Mouse (Mus musculus) forebrain, embryonic 13.5 days (tissue): Measurements from ENCODE around the gene Cracr2a. TPM values are rescaled to one million over a fixed set of nuclear protein-coding genes. Genes with fewer than 3 reads are reported as not detected.
A peak's percentile ranks its signal among the peaks of the same experiment; 100 is the strongest.

Experiments used
- ATAC-seq: fragments of 200-750 bp; cut with Nextera tagmentation; 2 replicates; pipeline ENCODE4 v1.8.0; 2017
- H3K27ac ChIP-seq: fragments of 300-500 bp; sonication (generic); 2 replicates; pipeline ENCODE4 v1.5.1; 2015; ENCODE audit warnings: inconsistent platforms, mild to moderate bottlenecking, moderate library complexity
- H3K27me3 ChIP-seq: fragments of 300-500 bp; sonication (generic); 2 replicates; pipeline ENCODE4 v1.6.1; 2015; ENCODE audit warnings: mild to moderate bottlenecking, inconsistent platforms
- H3K36me3 ChIP-seq: fragments of 300-500 bp; sonication (generic); 2 replicates; pipeline ENCODE4 v1.6.1; 2015; ENCODE audit warnings: mild to moderate bottlenecking, inconsistent platforms; ENCODE audit not compliant: poor library complexity, severe bottlenecking
- H3K4me1 ChIP-seq: fragments of 300-500 bp; sonication (generic); 2 replicates; pipeline ENCODE4 v1.6.1; 2015; ENCODE audit warnings: inconsistent platforms
- H3K4me2 ChIP-seq: fragments of 300-500 bp; sonication (generic); 2 replicates; pipeline ENCODE4 v1.6.1; 2015; ENCODE audit warnings: inconsistent platforms, mild to moderate bottlenecking, moderate library complexity
- H3K4me3 ChIP-seq: fragments of 300-500 bp; sonication (generic); 2 replicates; pipeline ENCODE4 v1.5.1; 2015; ENCODE audit warnings: mild to moderate bottlenecking, inconsistent platforms
- H3K9ac ChIP-seq: fragments of 300-500 bp; sonication (generic); 2 replicates; pipeline ENCODE4 v1.6.1; 2015; ENCODE audit warnings: mild to moderate bottlenecking, inconsistent platforms
- H3K9me3 ChIP-seq: fragments of 300-500 bp; sonication (generic); replicated peaks from 2 replicates; pipeline ENCODE4 v1.6.1; 2016; ENCODE audit warnings: inconsistent platforms
- WGBS: fragments of 180-500 bp; shearing (Covaris S2); methylation state at CpG from one replicate; pipeline ENCODE4 v1.1.7; 2015; 5-methylcytosine and 5-hydroxymethylcytosine counted together
- polyA plus RNA-seq: library from polyadenylated mRNA; unstranded; fragments of >200 nt; fragmentation: Nextera tagmentation; extraction: Ambion mirVana; gene quantifications from 2 replicates; pipeline ENCODE4 v1.2.1, GENCODE M21; 2015

The Cracr2a gene
- polyA plus RNA-seq, 1 experiment from 2014 or later: 0.19 TPM

DNA sequence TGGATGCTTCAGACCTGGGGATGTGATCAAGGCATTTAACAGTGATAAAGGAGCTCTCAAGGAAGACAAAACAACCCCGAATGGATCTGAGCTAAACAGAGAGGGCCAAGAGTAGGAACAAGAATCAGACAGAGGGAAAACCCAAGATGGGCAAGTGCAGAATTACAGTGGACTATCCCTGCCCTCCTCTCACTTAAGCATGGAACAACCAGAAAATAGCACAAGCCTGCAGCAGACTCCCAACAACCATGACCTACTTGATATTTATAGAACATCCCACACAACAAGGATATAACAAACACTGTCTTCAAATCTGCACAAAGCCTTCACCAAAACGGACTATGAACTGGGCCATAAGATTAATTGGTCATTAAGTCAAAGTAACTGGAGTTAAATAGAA is 23.0 kb upstream of the Cracr2a start:
- H3K9me3 ChIP-seq: no peaks in the 10 kb centered on the region
- ATAC-seq: no peak
- H3K36me3 ChIP-seq: no peaks in the 10 kb centered on the region
- 68% methylated on average over 2 of the region's 2 CpGs for WGBS
- no peak overlapping the region for H3K9ac ChIP-seq
- H3K4me3 ChIP-seq: no peak overlapping the region
- peaks cover 6% of the 10 kb centered on the region; the same call in 1 of the 2 replicates for H3K27me3 ChIP-seq
- H3K4me2 ChIP-seq: no peak overlapping the region
- no peaks in the 10 kb centered on the region for H3K4me1 ChIP-seq
- H3K27ac ChIP-seq: no peak overlapping the region

DNA sequence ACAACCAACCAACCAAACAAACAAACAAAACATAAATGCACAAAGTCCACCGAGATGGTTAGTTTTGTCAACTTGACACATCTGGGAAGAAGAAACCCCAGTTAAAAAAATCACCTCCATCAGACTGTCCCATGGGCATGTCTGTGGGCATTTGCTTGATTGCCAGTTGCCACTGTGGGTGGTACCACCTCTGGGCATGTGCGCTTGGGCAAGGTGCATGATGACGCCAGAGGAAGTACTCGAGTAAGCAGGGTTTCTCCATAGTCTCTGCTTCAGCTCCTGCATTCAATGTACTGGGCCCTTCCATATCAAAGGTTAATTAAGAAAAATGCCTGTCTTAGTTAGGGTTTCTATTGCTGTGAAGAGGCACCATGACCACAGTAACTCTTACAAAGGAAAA is 21.9 kb upstream of the Cracr2a start:
- no peak overlapping the region for H3K4me3 ChIP-seq
- peaks cover 6% of the 10 kb centered on the region; the same call in 1 of the 2 replicates for H3K27me3 ChIP-seq
- no peaks in the 10 kb centered on the region for H3K9me3 ChIP-seq
- ATAC-seq: no peak
- H3K36me3 ChIP-seq: no peaks in the 10 kb centered on the region
- no peak overlapping the region for H3K27ac ChIP-seq
- no peak overlapping the region for H3K9ac ChIP-seq
- no peak overlapping the region for H3K4me2 ChIP-seq
- WGBS: 91% methylated on average over 4 of the region's 4 CpGs
- H3K4me1 ChIP-seq: no peaks in the 10 kb centered on the region

DNA sequence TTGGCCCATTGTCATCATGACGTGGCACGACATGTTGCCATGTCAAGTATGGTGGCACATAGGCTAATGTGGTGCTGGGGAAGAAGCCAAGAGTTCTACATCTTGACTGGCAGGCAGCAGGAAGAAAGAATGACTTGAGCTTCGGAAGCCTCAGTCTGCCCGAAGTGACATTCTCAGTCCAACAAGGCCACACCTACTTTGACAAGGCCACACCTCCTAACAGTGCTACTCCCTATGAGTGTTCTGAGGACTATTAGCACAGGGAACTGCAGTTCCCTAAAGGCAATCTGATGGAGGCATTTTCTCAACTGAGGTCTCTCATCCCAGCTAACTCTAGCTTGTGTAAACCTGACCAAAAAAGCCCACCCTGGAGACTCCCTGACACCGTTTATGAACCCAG is 21.5 kb upstream of the Cracr2a start:
- 74% methylated on average over 5 of the region's 5 CpGs for WGBS
- Histone ChIP-seq H3K4me2 (no peak overlapping the region), H3K27me3 (peaks cover 6% of the 10 kb centered on the region; the same call in 1 of the 2 replicates), H3K27ac (no peak overlapping the region), H3K4me1 (no peaks in the 10 kb centered on the region), H3K4me3 (no peak overlapping the region), H3K36me3 (no peaks in the 10 kb centered on the region), H3K9ac (no peak overlapping the region), H3K9me3 (no peaks in the 10 kb centered on the region)
- ATAC-seq: no peak

DNA sequence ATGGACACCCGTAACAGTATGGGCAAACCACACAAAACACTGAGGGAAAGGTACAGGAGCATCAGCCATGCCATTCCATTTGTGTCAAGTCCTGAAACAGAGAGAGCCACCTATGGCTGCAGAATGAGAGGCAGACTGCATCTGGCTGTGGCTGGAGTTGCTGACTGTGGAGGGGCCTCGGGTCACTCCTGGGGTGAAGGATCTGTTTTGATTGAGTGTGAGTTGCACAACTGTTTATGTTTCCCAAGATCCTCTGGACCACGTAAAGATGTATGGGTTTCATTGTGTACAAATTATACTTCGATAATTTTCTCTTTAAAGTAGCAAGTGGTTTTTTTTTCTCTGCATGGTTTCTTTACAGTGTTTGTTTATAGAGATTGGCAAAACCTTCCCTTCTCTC is 20.6 kb upstream of the Cracr2a start:
- Histone ChIP-seq H3K4me1 (no peaks in the 10 kb centered on the region), H3K4me2 (no peak overlapping the region), H3K27ac (no peak overlapping the region), H3K9ac (no peak overlapping the region), H3K27me3 (peaks cover 6% of the 10 kb centered on the region; the same call in 1 of the 2 replicates), H3K4me3 (no peak overlapping the region), H3K36me3 (no peaks in the 10 kb centered on the region), H3K9me3 (no peaks in the 10 kb centered on the region)
- WGBS: 83% methylated on average over 4 of the region's 4 CpGs
- no peak for ATAC-seq

DNA sequence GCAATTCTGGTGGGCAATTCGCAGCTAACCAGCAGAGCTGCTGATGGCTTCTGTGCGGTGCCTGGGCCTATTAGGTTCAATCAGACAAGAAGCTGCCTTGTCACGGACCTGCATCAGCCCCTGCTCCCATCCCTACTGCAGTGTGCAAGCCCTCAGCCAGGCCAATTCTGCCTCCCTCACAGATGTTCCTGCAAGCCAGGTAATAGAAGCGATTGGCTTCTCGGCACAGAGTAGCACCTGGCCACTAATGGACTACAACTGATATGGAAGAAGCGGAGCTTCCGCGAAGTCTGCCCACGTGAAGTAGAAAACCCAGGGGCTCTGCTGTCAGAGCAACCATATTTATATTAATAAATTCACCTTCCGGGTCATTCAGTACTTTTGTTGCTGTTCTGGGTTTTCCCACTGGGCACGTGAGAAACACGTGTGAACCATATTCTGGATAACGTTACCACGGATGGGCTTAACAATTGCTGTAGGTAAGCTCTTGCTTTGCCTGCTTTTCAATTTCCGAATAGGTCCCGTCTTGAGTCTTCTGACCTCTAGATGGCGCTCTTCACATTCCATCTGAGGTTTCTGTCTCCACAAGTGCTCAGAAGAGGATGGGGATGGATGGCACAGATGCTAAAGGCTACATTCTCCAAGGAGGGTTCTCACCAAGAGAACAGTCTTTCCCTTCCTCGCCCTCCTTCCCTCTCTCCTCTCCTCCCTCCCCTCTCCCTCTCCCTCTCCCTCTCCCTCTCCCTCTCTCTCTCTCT is 19.3 kb upstream of the Cracr2a start:
- H3K9ac ChIP-seq: no peak overlapping the region
- 35% methylated on average over 18 of the region's 18 CpGs for whole genome bisulfite sequencing
- no peak overlapping the region for H3K27ac ChIP-seq

DNA sequence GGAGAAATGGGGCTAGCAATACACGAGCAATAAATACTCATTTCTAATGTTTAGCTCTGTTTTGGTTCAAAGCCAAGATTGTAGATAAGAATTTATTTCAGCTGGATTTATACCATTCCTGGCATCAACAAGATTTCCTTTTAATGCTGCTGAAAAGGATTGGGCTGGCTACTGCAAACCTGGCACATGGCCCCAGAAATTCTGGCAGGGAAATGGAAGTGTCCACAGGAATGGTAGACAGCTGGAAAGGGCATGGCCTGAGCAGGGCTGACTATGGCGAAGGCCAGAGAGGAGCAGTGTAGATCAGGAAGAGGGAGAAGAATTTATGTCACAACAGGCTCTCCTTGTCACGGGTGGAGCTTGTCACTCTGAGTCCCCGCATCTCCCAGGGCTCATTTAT is 14.5 kb upstream of the Cracr2a start:
- 73% methylated on average over 4 of the region's 4 CpGs for WGBS
- H3K4me1 ChIP-seq: no peaks in the 10 kb centered on the region
- ATAC-seq: no peak; the same call in 1 of the 2 replicates

More for the DNA sequence above, 19.3 kb upstream of the Cracr2a start:
- no peak overlapping the region for H3K4me2 ChIP-seq
- H3K36me3 ChIP-seq: no peaks in the 10 kb centered on the region
- H3K9me3 ChIP-seq: no peaks in the 10 kb centered on the region
- H3K4me3 ChIP-seq: no peak overlapping the region
- peaks cover 6% of the 10 kb centered on the region; the same call in 1 of the 2 replicates for H3K27me3 ChIP-seq
- H3K4me1 ChIP-seq: no peaks in the 10 kb centered on the region
- ATAC-seq: peak; percentile 78

DNA sequence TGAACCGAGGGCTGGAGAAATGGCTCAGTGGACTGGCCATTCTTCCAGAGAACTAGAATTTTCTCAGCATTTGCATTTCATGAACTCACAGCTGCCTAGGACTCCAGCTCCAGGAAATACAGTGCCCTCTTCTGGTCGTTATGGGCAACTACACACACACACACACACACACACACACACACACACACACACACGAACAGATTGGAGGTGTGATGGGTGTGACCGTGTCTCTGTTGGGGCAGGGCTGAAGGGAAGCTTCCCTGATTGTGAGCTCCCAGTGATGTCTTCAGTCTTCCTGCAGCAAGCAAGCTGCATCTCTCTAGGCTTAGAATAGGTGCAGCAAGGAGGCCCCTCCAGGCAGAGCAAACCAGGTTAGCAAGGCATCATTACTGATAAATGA is 8.2 kb upstream of the Cracr2a start:
- Histone ChIP-seq H3K4me1 (no peaks in the 10 kb centered on the region), H3K27ac (no peak overlapping the region), H3K4me2 (no peak overlapping the region), H3K4me3 (no peak overlapping the region), H3K9me3 (no peaks in the 10 kb centered on the region), H3K27me3 (no peaks in the 10 kb centered on the region), H3K36me3 (no peaks in the 10 kb centered on the region), H3K9ac (no peak overlapping the region)
- WGBS: 98% methylated on average over 4 of the region's 4 CpGs
- no peak for ATAC-seq

More for the DNA sequence above, 14.5 kb upstream of the Cracr2a start:
- Histone ChIP-seq H3K27ac (no peak overlapping the region), H3K4me3 (no peak overlapping the region), H3K9me3 (no peaks in the 10 kb centered on the region), H3K27me3 (no peaks in the 10 kb centered on the region), H3K9ac (no peak overlapping the region), H3K36me3 (no peaks in the 10 kb centered on the region), H3K4me2 (no peak overlapping the region)

DNA sequence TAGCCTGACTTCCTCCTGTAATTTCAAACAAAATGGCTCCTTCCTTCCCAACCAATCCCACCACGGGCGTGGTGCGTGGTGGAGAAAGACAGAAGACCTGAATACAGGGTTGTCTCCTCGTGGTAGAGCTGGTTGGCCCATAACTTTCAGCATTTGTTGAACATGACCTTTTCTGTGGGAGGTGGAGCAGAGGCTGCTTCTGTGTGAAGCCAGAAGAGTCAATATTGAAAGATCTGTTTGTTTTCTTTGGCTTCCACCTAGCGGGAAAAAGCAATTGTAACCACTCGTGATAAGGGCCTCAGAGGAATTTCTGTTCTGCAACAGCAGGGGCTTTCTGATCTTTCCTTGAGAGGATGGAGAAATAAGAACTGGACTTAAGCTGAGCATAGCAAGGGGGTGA is 5.6 kb upstream of the Cracr2a start:
- no peaks in the 10 kb centered on the region for H3K36me3 ChIP-seq

DNA sequence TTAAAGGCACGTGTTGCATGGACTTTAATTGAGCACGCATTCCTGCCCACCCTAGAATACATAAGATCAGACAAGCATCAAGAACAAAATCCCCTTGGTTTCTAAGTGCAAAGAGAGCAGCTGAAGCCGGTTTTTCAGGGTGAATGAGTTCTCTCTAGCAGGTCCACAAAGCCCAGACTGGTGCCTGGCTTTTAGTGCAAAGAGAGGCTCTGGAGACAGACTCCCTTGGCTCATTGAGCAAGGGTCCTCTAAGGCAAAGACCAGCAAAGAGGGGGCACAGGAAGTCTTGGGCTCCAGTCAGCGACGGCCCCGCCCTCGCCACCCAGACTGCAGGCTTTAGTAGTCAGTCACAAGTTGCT is 287 bp upstream of the Cracr2a start:
- peak overlapping the region; percentile 75 for H3K4me2 ChIP-seq
- no peaks in the 10 kb centered on the region for H3K36me3 ChIP-seq
- no peak overlapping the region for H3K27ac ChIP-seq
- peak overlapping the region; percentile 57 for H3K9ac ChIP-seq
- WGBS: 12% methylated on average over 7 of the region's 7 CpGs
- H3K4me1 ChIP-seq: peaks cover 9% of the 10 kb centered on the region
- H3K9me3 ChIP-seq: no peaks in the 10 kb centered on the region
- H3K4me3 ChIP-seq: peak overlapping the region; percentile 45
- H3K27me3 ChIP-seq: no peaks in the 10 kb centered on the region
- ATAC-seq: no peak

More for the DNA sequence above, 5.6 kb upstream of the Cracr2a start:
- H3K9ac ChIP-seq: no peak overlapping the region
- no peak for ATAC-seq
- WGBS: 79% methylated on average over 6 of the region's 6 CpGs
- H3K4me1 ChIP-seq: no peaks in the 10 kb centered on the region; the same call in 1 of the 2 replicates
- H3K27me3 ChIP-seq: no peaks in the 10 kb centered on the region
- H3K27ac ChIP-seq: no peak overlapping the region
- no peak overlapping the region for H3K4me3 ChIP-seq
- no peaks in the 10 kb centered on the region for H3K9me3 ChIP-seq
- H3K4me2 ChIP-seq: no peak overlapping the region

DNA sequence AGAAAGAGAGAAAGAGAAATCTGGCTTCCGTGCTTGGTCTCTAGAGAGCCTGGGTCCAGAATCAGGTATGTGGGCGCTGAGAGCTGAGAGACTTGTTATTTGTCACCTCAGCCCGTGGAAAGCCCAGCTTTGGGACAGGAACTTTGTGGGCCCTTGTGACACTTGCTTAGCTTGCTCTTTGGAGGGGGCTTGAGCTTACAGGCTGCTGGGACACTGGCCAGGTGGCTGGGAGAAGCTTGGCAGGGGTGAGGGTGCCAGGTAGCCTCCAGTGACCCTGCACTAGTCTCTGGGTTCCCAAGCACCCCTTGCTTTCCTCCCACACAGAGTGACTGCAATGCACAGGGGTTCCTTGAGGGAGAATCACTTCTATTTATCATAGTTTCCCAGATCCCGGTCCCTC is 2.4 kb downstream of the Cracr2a start:
- 84% methylated on average over 4 of the region's 4 CpGs for WGBS
- Histone ChIP-seq H3K27ac (no peak overlapping the region), H3K4me1 (peaks cover 9% of the 10 kb centered on the region), H3K36me3 (no peaks in the 10 kb centered on the region), H3K4me2 (no peak overlapping the region), H3K9me3 (no peaks in the 10 kb centered on the region), H3K27me3 (no peaks in the 10 kb centered on the region), H3K4me3 (no peak overlapping the region), H3K9ac (no peak overlapping the region)
- no peak for ATAC-seq

DNA sequence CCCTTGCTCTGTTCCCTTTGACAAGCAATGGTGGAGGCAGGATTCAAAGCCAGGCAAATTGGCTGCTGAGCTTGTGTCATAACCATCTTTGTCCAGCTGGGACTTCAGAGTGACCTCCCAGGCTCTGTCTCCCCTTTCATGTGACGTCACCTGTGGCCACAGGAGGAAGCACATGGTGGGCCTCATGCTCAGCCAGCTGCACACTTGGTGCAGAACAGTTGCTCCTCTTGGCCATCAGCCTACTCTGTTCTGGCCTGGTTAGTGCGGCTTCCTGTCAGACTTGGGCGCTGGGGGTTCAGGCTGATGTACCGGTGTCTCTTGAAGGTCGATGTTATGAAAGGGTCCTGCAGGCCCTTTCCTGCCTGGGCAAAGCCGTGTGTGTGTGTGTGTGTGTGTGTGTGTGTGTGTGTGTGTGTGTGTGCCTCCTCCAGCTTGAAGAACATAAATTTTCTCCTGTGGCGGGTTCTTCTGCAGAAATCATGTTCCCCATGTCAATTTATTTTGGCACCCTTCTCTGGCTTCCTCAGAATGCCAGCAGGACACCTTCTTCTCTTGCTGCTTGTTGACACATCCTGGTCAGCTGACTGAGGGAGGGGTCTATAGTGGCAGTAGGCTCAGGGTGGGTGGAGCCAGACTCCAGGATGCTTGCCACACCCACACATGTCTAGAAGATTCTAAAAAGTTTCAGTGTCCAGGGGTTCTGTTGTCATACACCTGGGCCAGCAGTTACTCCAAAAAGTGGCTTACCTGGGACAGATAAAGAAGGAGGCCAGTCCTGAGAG is 5.0 kb downstream of the Cracr2a start:
- Histone ChIP-seq H3K4me3 (no peak overlapping the region), H3K27ac (no peak overlapping the region), H3K4me2 (no peak overlapping the region), H3K9me3 (no peaks in the 10 kb centered on the region), H3K27me3 (no peaks in the 10 kb centered on the region), H3K9ac (no peak overlapping the region), H3K36me3 (no peaks in the 10 kb centered on the region), H3K4me1 (peaks cover 4% of the 10 kb centered on the region)
- 86% methylated on average over 7 of the region's 7 CpGs for WGBS
- ATAC-seq: no peak

DNA sequence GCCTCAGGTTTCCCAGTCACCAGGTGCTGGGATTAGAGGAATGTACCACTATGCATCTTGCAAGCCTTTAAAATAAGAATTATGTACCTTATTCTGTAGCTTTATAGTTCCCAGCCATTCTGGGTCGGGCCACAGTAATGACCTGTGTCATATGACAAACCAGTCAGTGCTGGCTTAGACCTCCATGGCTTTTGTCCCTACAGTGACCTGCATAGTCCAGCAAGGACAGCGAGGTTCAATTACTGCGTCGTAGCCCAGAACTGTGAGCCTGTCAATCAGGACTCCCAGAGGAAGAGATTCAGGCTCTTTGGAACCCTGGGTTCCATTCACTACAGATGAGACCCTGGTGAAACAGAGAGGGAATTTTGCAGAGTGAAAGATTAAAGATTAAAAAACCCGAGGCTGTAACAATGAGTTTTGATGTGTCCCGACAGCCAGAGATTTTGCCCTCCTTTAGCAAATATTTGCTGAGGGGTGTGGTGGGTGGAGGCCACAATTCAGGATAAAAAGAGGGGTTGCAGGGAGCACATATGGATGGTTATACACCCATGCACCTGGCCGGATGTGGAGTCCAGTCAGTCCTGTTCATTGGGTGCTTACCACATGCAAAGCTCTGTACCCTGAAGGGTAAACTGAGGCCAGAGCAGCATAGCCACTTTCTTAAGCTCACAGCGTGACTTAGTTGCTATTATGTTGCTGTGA is 10.9 kb downstream of the Cracr2a start:
- H3K36me3 ChIP-seq: no peaks in the 10 kb centered on the region
- H3K27ac ChIP-seq: no peak overlapping the region
- H3K4me3 ChIP-seq: no peak overlapping the region
- WGBS: 59% methylated on average over 8 of the region's 8 CpGs
- no peak overlapping the region for H3K9ac ChIP-seq
- no peaks in the 10 kb centered on the region for H3K27me3 ChIP-seq
- no peak for ATAC-seq
- no peaks in the 10 kb centered on the region for H3K9me3 ChIP-seq
- H3K4me1 ChIP-seq: no peaks in the 10 kb centered on the region
- H3K4me2 ChIP-seq: no peak overlapping the region
